Mouse (Mus musculus): ENCODE results near the gene Enpp1.

DNA sequence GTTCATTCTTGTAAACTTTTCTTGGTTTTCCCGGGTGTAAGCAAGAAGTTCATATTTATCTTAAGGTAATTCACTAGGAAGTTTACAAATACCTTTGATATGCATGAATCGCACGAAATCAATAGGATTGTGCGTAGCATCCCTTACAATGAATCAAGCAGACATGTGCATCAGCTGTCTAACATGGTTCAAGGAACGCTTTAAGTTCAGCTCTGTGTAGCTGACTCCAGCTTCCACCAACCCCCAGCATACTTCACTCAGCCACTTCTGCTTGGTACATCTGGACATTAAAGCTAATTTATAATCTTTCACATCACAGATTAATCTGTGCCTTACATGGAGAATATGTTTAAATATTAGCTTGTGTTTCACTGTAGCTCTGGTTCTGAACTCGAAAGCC, 113.3 kb downstream of the Enpp1 start:
- TF ChIP-seq POLR2A (IDR thresholded peaks at IDR 0.05; ENCODE audit: borderline replicate concordance, extremely low read depth, insufficient read depth, insufficient read length, poor library complexity, severe bottlenecking), result no peak
- no peak for TF ChIP-seq CTCF (IDR thresholded peaks at IDR 0.05; ENCODE audit: borderline replicate concordance, extremely low read depth, insufficient read depth, insufficient read length)

Data from brain, embryonic 14.5 days (tissue).